Comparison of ENCODE assay signal across 11 mouse cellular contexts in the genomic region with DNA sequence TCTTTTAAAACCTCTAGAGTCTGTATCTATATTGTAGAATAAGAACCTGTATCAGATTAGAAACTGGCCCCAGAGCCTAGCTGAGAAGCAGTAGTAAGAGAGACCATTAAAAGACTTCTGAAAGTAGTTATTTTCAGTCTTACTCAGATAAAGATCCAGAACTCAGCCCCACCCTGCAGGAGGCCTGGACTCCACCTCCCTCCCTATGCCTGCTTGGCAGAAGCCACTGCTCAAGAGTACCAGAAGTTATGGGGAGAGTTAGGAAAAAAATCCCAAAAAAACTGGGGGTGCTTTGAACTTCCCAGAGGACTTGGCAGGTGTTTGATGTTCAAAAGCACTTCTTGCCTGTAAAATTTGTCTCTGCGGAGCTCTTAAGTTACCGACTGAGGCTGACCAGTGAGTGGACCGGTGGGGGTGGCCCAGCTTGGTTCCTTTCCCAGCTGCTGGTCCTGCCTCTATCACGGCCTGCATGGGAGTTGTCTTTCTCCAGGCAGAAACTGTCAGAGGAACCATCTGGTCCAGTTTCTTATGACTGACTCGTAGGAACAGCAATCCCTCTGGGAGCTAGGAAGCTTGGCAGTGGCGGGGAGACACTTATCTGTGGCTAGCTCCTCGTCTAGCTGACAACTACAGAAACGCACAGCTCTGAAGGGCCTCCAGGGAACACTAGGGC.
DNase-seq lines count a peak whose midpoint lies in the region; ATAC-seq and TF ChIP-seq lines count a peak whose summit lies in the region.
"Had no signal": no experiment of that assay in that cellular context is flagged by ENCODE, and none has a peak within 500 bp of the region (broad histone marks: within the 10 kb centered on the region; RNA-seq: fewer than 3 reads in every experiment).

No protein-coding gene starts in this region.

- no peak overlapping the region for H3K4me3 ChIP-seq in kidney, embryonic 15.5 days (replicated peaks)
- H3K4me3 ChIP-seq in lung, adult 2 months (replicated peaks; ENCODE audit: extremely low read depth, low read depth, low read length): no peak overlapping the region
- H3K4me3 ChIP-seq in midbrain, embryonic 15.5 days: no peak overlapping the region
- no peak overlapping the region for H3K4me3 ChIP-seq in midbrain, embryonic 16.5 days (ENCODE audit: low read depth, low read length)
- H3K4me3 ChIP-seq: embryonic facial prominence, embryonic 12.5 days had no signal

- H3K9ac ChIP-seq in kidney, embryonic 15.5 days: no peak overlapping the region
- no peak overlapping the region for H3K9ac ChIP-seq in midbrain, embryonic 15.5 days
- H3K9ac ChIP-seq in midbrain, embryonic 16.5 days (ENCODE audit: low read depth, low read length): no peak overlapping the region
- H3K9ac ChIP-seq: embryonic facial prominence, embryonic 12.5 days had no signal

- H3K27ac ChIP-seq in kidney, embryonic 15.5 days: 0 out of 2 replicates have a peak overlapping the region, but pooled peaks have one; percentile 11
- no peak overlapping the region for H3K27ac ChIP-seq in midbrain, embryonic 15.5 days
- no peak overlapping the region for H3K27ac ChIP-seq in midbrain, embryonic 16.5 days (ENCODE audit: low read length)
- H3K27ac ChIP-seq: embryonic facial prominence, embryonic 12.5 days had no signal

- H3K27me3 ChIP-seq in kidney, embryonic 15.5 days: no peaks in the 10 kb centered on the region
- H3K27me3 ChIP-seq in midbrain, embryonic 15.5 days (replicated peaks): no peaks in the 10 kb centered on the region
- no peaks in the 10 kb centered on the region for H3K27me3 ChIP-seq in midbrain, embryonic 16.5 days (ENCODE audit: control insufficient read depth, insufficient read depth, low read depth, low read length)
- H3K27me3 ChIP-seq: embryonic facial prominence, embryonic 12.5 days had no signal

- no peak for ATAC-seq in kidney, embryonic 15.5 days (replicated peaks; ENCODE audit: low FRiP score)
- ATAC-seq in midbrain, embryonic 15.5 days (replicated peaks): no peak
- ATAC-seq in midbrain, embryonic 16.5 days: no peak

- no peak overlapping the region for H3K4me2 ChIP-seq in kidney, embryonic 15.5 days
- no peak overlapping the region for H3K4me2 ChIP-seq in midbrain, embryonic 15.5 days
- no peak overlapping the region for H3K4me2 ChIP-seq in midbrain, embryonic 16.5 days (ENCODE audit: low read length)
- H3K4me2 ChIP-seq: embryonic facial prominence, embryonic 12.5 days had no signal

- peaks cover 7% of the 10 kb centered on the region; the same call in 1 of the 2 replicates for H3K4me1 ChIP-seq in kidney, embryonic 15.5 days
- H3K4me1 ChIP-seq in lung, adult 2 months (ENCODE audit: control insufficient read depth, insufficient read depth, low read length): peaks cover 2% of the 10 kb centered on the region; the same call in 1 of the 2 replicates
- H3K4me1 ChIP-seq in midbrain, embryonic 15.5 days: 0 out of 2 replicates have a peak, but pooled peaks cover 2% of the 10 kb centered on the region
- H3K4me1 ChIP-seq in midbrain, embryonic 16.5 days (ENCODE audit: control insufficient read depth, insufficient read depth, low read length): no peaks in the 10 kb centered on the region

- no peaks in the 10 kb centered on the region for H3K9me3 ChIP-seq in kidney, embryonic 15.5 days (replicated peaks)
- H3K9me3 ChIP-seq in midbrain, embryonic 15.5 days: no peaks in the 10 kb centered on the region
- H3K9me3 ChIP-seq in midbrain, embryonic 16.5 days (replicated peaks; ENCODE audit: control insufficient read depth, low read length, poor library complexity, severe bottlenecking): no peaks in the 10 kb centered on the region
- H3K9me3 ChIP-seq: embryonic facial prominence, embryonic 12.5 days; G1E had no signal

- no peak for DNase-seq in kidney, adult 9 months
- DNase-seq in MN1 (ENCODE audit: low spot score): peak; percentile 42
- DNase-seq in heart, adult 8-10 months (ENCODE audit: low spot score): peak; percentile 84
- DNase-seq in lung, adult 2 months: peak; percentile 13
- DNase-seq in spleen, postnatal 36 days (ENCODE audit: low spot score in 2 of 2): no peak
- DNase-seq: layer of hippocampus, postnatal 36 days had no signal

- TF ChIP-seq POLR2A in lung, adult 2 months (IDR thresholded peaks at IDR 0.05; ENCODE audit: borderline replicate concordance, extremely low read depth, low read depth, low read length): no peak

- TF ChIP-seq CTCF in lung, adult 2 months (IDR thresholded peaks at IDR 0.05; ENCODE audit: insufficient read depth, low read length): no peak

- no peaks in the 10 kb centered on the region for H3K36me3 ChIP-seq in kidney, embryonic 15.5 days
- H3K36me3 ChIP-seq in midbrain, embryonic 15.5 days (replicated peaks): no peaks in the 10 kb centered on the region
- H3K36me3 ChIP-seq in midbrain, embryonic 16.5 days (ENCODE audit: control insufficient read depth, insufficient read depth, low read length): no peaks in the 10 kb centered on the region
- H3K36me3 ChIP-seq: embryonic facial prominence, embryonic 12.5 days had no signal

- 42% methylated on average over 8 of the region's 8 CpGs for WGBS in kidney, embryonic 15.5 days
- WGBS in lung, adult 2 months: 52% methylated on average over 8 of the region's 8 CpGs
- 64% methylated on average over 8 of the region's 8 CpGs for WGBS in midbrain, embryonic 15.5 days
- WGBS in midbrain, embryonic 16.5 days: 62% methylated on average over 8 of the region's 8 CpGs

Comparison
In these comparisons a context has a peak if more than half of its experiments do, and no peak if none do; other contexts are left out.
1. DNase-seq: peak in MN1 (single experiment), heart, adult 8-10 months (single experiment) and lung, adult 2 months (single experiment); none in kidney, adult 9 months (single experiment) and spleen, postnatal 36 days (0 of 2).